In genomic region chr12:26413961-26414411, GRCm38 (mm10) we compare ENCODE assay signal across 8 mouse cellular contexts. TPM values are rescaled to one million over a fixed set of nuclear protein-coding genes. Genes with fewer than 3 reads are reported as not detected.
DNase-seq lines count a peak whose midpoint lies in the region; ATAC-seq and TF ChIP-seq lines count a peak whose summit lies in the region.

No protein-coding gene starts in this region.

- H3K9ac ChIP-seq in hindbrain, embryonic 11.5 days (ENCODE audit: low read depth, low read length), result peak overlapping the region; percentile 99
- no peak overlapping the region for H3K9ac ChIP-seq in liver, embryonic 14.5 days (replicated peaks)
- H3K9ac ChIP-seq in stomach, embryonic 16.5 days (ENCODE audit: low read length), result peak overlapping the region; percentile 88

- TF ChIP-seq EP300 in liver, embryonic 14.5 days (IDR thresholded peaks at IDR 0.05; ENCODE audit: low read depth), result no peak

- H3K27ac ChIP-seq in hindbrain, embryonic 11.5 days (ENCODE audit: low read depth, low read length), result no peak overlapping the region
- no peak overlapping the region for H3K27ac ChIP-seq in liver, embryonic 14.5 days
- H3K27ac ChIP-seq in stomach, embryonic 16.5 days (ENCODE audit: low read length), result no peak overlapping the region

- TF ChIP-seq CTCF in liver, embryonic 14.5 days (IDR thresholded peaks at IDR 0.05; ENCODE audit: low read depth), result no peak

- 3% methylated on average over 8 of the region's 8 CpGs for WGBS in hindbrain, embryonic 11.5 days
- WGBS in liver, embryonic 14.5 days (ENCODE audit: insufficient replicate concordance), result 35% methylated on average over 8 of the region's 8 CpGs
- 16% methylated on average over 8 of the region's 8 CpGs for WGBS in stomach, embryonic 16.5 days

- no peaks in the 10 kb centered on the region for H3K36me3 ChIP-seq in hindbrain, embryonic 11.5 days (ENCODE audit: control insufficient read depth, insufficient read depth, low read length)
- H3K36me3 ChIP-seq in liver, embryonic 14.5 days (replicated peaks; ENCODE audit: control insufficient read depth, insufficient read depth, low read depth), result no peaks in the 10 kb centered on the region
- H3K36me3 ChIP-seq in stomach, embryonic 16.5 days (ENCODE audit: control insufficient read depth, insufficient read depth, low read length), result no peaks in the 10 kb centered on the region

- H3K4me2 ChIP-seq in hindbrain, embryonic 11.5 days (replicated peaks; ENCODE audit: low read depth, low read length), result peak overlapping the region; percentile 45
- peak overlapping the region; percentile 57 for H3K4me2 ChIP-seq in liver, embryonic 14.5 days (ENCODE audit: low read depth)
- peak overlapping the region; percentile 79 for H3K4me2 ChIP-seq in stomach, embryonic 16.5 days (ENCODE audit: low read depth, low read length)

- peak; percentile 16; the same call in 1 of the 2 replicates for ATAC-seq in hindbrain, embryonic 11.5 days (ENCODE audit: low FRiP score)
- no peak for ATAC-seq in liver, embryonic 14.5 days (ENCODE audit: insufficient read depth)
- ATAC-seq in stomach, embryonic 16.5 days (ENCODE audit: insufficient read depth, low FRiP score), result no peak
- ATAC-seq in inflammation-experienced regulatory T-cells, adult 6 months, result no peak

- peak overlapping the region; percentile 96 for H3K4me3 ChIP-seq in hindbrain, embryonic 11.5 days (ENCODE audit: low read depth, low read length)
- H3K4me3 ChIP-seq in liver, embryonic 14.5 days (ENCODE audit: insufficient read depth in 1 of 2, low read depth in 2 of 2, low read length in 2 of 2), result peak overlapping the region; percentile 24 to 63; a peak in 3 of 4 replicates
- peak overlapping the region; percentile 79 for H3K4me3 ChIP-seq in stomach, embryonic 16.5 days (replicated peaks; ENCODE audit: low read length)

- no peaks in the 10 kb centered on the region for H3K9me3 ChIP-seq in hindbrain, embryonic 11.5 days (ENCODE audit: control insufficient read depth, low read length)
- H3K9me3 ChIP-seq in liver, embryonic 14.5 days (ENCODE audit: control insufficient read depth, low read length), result no peaks in the 10 kb centered on the region
- H3K9me3 ChIP-seq in stomach, embryonic 16.5 days (replicated peaks; ENCODE audit: control insufficient read depth, low read length), result no peaks in the 10 kb centered on the region

- DNase-seq in cerebellum, adult 9-11 months, result peak; percentile 48
- no peak for DNase-seq in cerebellum, postnatal 36 days
- peak; percentile 41 for DNase-seq in embryo, embryonic 11 days
- no peak for DNase-seq in hindbrain, embryonic 11.5 days (ENCODE audit: low spot score)
- no peak for DNase-seq in liver, embryonic 14.5 days (ENCODE audit: low read depth in 3 of 3, low spot score in 3 of 3)
- DNase-seq in right cerebral cortex, postnatal 36 days (ENCODE audit: low spot score in 2 of 2), result no peak

- peaks cover 9% of the 10 kb centered on the region for H3K4me1 ChIP-seq in hindbrain, embryonic 11.5 days (replicated peaks; ENCODE audit: control insufficient read depth, insufficient read depth, low read length)
- no peaks in the 10 kb centered on the region for H3K4me1 ChIP-seq in liver, embryonic 14.5 days (replicated peaks; ENCODE audit: control insufficient read depth in 2 of 2, insufficient read depth in 2 of 2, low read length in 1 of 2)
- H3K4me1 ChIP-seq in stomach, embryonic 16.5 days (ENCODE audit: control insufficient read depth, insufficient read depth, low read length), result peaks cover 10% of the 10 kb centered on the region; the same call in 1 of the 2 replicates

- H3K27me3 ChIP-seq in hindbrain, embryonic 11.5 days (ENCODE audit: control insufficient read depth, insufficient read depth, low read length), result no peaks in the 10 kb centered on the region
- H3K27me3 ChIP-seq in liver, embryonic 14.5 days (ENCODE audit: control insufficient read depth, insufficient read depth, low read length), result peaks cover 15% of the 10 kb centered on the region
- no peaks in the 10 kb centered on the region for H3K27me3 ChIP-seq in stomach, embryonic 16.5 days (ENCODE audit: control insufficient read depth, insufficient read depth, low read length)

RNA-seq across cellular contexts. Expression of gene Rnf144a, which starts 1.1 kb away (rescaled TPM):
- polyA plus RNA-seq in hindbrain, embryonic 11.5 days (2014; fragmentation: Nextera tagmentation; extraction: Ambion mirVana), result 23.7 and 30.8 TPM in 2 replicates
- polyA plus RNA-seq in liver, embryonic 14.5 days (2012; rRNA removed), result 0.63 and 0.74 TPM in 2 replicates
- 0.60 and 0.66 TPM in 2 replicates for polyA plus RNA-seq in liver, embryonic 14.5 days (2014; fragmentation: Nextera tagmentation; extraction: Ambion mirVana)
- polyA plus RNA-seq in stomach, embryonic 16.5 days (2015; fragmentation: Nextera tagmentation; extraction: Ambion mirVana), result 18.3 and 19.6 TPM in 2 replicates
- 1 to 10 TPM; 1.3 to 4.6 (median 3.6) TPM for polyA plus RNA-seq in inflammation-experienced regulatory T-cells, adult 6 months (2017; shearing (Covaris generic))

RNA-seq across cellular contexts. Expression of gene Rsad2, which starts 42.3 kb away (rescaled TPM):
- polyA plus RNA-seq in hindbrain, embryonic 11.5 days (2014; fragmentation: Nextera tagmentation; extraction: Ambion mirVana), result 0.24 and 0.28 TPM in 2 replicates
- 0.93 TPM in 2 replicates for polyA plus RNA-seq in liver, embryonic 14.5 days (2012; rRNA removed)
- polyA plus RNA-seq in liver, embryonic 14.5 days (2014; fragmentation: Nextera tagmentation; extraction: Ambion mirVana), result 1.9 and 2.7 TPM in 2 replicates
- polyA plus RNA-seq in stomach, embryonic 16.5 days (2015; fragmentation: Nextera tagmentation; extraction: Ambion mirVana), result 1.2 and 1.4 TPM in 2 replicates
- 1 to 10 TPM; 2.8 to 4.0 (median 3.0) TPM for polyA plus RNA-seq in inflammation-experienced regulatory T-cells, adult 6 months (2017; shearing (Covaris generic))

RNA-seq across cellular contexts. Expression of gene Cmpk2, which starts 55.0 kb away (rescaled TPM):
- polyA plus RNA-seq in hindbrain, embryonic 11.5 days (2014; fragmentation: Nextera tagmentation; extraction: Ambion mirVana), result 8.8 and 9.7 TPM in 2 replicates
- polyA plus RNA-seq in liver, embryonic 14.5 days (2012; rRNA removed), result 3.6 and 4.5 TPM in 2 replicates
- 10.2 and 13.5 TPM in 2 replicates for polyA plus RNA-seq in liver, embryonic 14.5 days (2014; fragmentation: Nextera tagmentation; extraction: Ambion mirVana)
- 4.4 and 5.9 TPM in 2 replicates for polyA plus RNA-seq in stomach, embryonic 16.5 days (2015; fragmentation: Nextera tagmentation; extraction: Ambion mirVana)
- polyA plus RNA-seq in inflammation-experienced regulatory T-cells, adult 6 months (2017; shearing (Covaris generic)), result 10 to 100 TPM in 1 of 3 experiments, 1 to 10 TPM in 2; 4.2 to 13.0 (median 4.4) TPM

Comparison
In these comparisons a context has a peak if more than half of its experiments do, and no peak if none do; other contexts are left out.
1. DNase-seq: peak in cerebellum, adult 9-11 months (single experiment) and embryo, embryonic 11 days (single experiment); none in cerebellum, postnatal 36 days (0 of 2), hindbrain, embryonic 11.5 days (single experiment), liver, embryonic 14.5 days (0 of 3) and right cerebral cortex, postnatal 36 days (0 of 2).
2. H3K4me3 ChIP-seq: peak in every context shown above with its lines; median percentile 96 in hindbrain, embryonic 11.5 days; 79 in stomach, embryonic 16.5 days; 44 in liver, embryonic 14.5 days.
3. Peak in every context shown above with its lines, with median percentiles within 50 percentile points of each other: H3K4me2 ChIP-seq.